Mouse (Mus musculus) adrenal gland, adult 2 months (tissue): ENCODE data around the gene 4930539E08Rik. TPM values are rescaled to one million over a fixed set of nuclear protein-coding genes. Genes with fewer than 3 reads are reported as not detected.

Source experiments
- DNase-seq: peaks from one replicate; pipeline ENCODE4 v3.0.0; 2021
- long read RNA-seq: library from polyadenylated mRNA; stranded (forward); transcript quantifications from one replicate; pipeline ENCODE4 v2.0.0, GENCODE M21; 2021
- polyA plus RNA-seq: library from polyadenylated mRNA; depleted of rRNA; stranded (reverse); fragments of >200 nt; gene quantifications from 2 replicates; pipeline ENCODE4 v1.2.3, GENCODE M21; 2012; rRNA removed
- total RNA-seq, 2 experiments: library from RNA; stranded (reverse); gene quantifications; 2 replicates each; pipeline ENCODE4 v1.2.3; 2021

Gene 4930539E08Rik
- total RNA-seq (not detected), polyA plus RNA-seq (0.03 TPM in 1 of 2 replicates, not detected in the other)
- long read RNA-seq: 0 reads

DNA sequence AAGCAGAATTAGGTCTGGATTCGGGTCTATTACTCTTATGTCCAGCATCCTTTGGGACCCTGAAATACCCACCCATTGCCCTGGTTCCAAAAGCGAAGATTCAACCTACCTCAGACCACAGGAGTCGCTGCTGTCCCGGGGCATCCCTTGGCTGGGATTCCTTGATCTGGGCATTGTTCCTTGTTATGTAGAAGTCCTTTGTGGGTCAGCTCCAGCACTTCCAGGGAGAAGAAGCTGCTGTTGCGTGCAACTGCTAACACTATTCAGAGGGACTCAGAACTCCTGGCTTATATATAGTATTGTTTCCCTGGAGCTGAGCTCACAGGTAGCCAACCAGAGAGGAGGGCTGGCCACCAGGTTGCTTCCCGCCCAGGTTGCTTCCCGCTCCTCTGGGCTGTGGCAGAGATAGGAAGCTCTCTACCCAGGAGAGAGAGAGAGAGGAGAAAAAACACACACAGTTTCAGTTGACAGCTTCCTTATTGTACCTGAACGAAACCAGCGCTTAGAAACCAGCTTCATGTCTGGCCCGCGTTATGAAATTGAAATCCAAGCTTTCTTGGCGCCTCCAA is at the start of gene 4930539E08Rik:
TSS of gene 4930539E08Rik (minus strand) at position 265 of the 569 bp plus-strand sequence.
- DNase-seq: no peak

DNA sequence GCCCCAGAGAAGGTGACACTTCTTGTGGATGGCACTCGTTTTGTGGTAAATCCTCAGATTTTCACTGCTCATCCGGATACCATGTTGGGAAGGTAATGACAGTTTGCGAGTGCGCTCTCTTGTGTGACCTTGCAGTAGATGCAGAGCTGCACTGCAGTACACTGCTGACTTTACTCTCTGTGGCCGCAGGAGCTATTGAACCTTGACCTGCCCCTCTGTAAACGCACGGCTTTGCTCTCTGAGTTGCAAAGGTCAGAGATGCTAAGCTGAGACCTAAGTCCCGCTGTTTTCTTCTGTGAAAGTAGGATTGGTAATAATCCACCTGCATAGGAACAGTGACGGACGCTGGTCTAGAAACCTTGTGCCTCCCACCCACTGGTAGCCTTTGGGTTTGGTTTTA is 46.5 kb upstream of the 4930539E08Rik start:
- no peak for DNase-seq

DNA sequence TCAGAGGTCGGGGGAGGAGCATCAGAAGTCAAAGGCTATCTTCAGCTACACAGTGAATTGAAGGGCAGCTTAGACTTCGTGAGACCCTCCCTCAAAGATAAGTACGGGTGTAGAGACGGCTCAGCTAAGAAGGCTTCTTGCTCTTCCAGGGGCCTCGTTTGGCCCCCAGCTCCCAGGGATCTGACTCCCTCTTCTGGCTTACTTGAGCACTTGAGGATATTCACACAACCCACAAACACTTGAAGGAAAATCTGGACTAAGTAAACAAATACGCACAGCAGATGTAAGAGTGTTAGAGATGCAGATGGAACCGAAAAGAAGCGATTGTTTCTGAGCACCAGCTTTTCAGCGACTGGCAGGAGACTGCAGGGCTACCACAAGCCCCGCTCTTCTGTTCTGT is 45.5 kb upstream of the 4930539E08Rik start:
- DNase-seq: no peak

DNA sequence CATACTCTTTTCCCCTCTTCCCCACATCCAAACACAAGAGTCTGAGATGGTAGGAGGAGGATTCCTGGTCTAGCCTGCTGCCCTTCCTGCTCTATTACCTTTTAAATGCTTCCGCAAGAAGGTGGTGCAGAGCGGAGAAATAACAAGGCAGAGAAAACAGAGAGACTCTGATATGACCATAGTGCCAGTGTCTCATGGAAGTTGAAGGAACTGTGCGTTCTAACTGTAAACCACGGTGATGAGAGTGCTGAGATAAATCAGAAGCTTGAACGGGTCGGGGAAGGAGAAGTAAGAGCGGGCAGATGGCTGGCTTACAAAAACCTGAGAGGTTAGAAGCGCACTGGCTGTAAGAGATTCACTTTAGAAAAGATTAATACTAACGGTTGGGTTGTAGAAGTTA is 39.3 kb upstream of the 4930539E08Rik start:
- no peak for DNase-seq

DNA sequence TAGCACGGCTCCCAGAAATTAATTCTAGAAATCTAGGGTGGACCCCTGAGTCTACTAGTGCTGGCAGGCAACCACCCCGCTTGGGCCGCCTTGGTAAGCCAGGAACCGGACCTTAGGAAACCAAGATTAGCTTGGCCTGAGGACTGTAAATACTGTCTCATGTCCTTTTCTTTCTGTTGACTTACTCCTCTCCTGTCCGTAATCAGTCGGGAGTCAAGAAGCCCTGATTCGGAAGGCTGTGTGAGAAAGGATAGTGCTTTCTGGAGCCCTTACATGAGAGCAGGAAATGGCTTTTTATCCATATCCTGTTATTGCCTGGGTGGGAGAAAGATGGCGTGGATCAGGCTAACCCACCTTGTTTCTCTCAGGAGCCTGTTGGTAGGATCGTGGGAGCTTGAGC is 38.1 kb upstream of the 4930539E08Rik start:
- peak; percentile 27 for DNase-seq

DNA sequence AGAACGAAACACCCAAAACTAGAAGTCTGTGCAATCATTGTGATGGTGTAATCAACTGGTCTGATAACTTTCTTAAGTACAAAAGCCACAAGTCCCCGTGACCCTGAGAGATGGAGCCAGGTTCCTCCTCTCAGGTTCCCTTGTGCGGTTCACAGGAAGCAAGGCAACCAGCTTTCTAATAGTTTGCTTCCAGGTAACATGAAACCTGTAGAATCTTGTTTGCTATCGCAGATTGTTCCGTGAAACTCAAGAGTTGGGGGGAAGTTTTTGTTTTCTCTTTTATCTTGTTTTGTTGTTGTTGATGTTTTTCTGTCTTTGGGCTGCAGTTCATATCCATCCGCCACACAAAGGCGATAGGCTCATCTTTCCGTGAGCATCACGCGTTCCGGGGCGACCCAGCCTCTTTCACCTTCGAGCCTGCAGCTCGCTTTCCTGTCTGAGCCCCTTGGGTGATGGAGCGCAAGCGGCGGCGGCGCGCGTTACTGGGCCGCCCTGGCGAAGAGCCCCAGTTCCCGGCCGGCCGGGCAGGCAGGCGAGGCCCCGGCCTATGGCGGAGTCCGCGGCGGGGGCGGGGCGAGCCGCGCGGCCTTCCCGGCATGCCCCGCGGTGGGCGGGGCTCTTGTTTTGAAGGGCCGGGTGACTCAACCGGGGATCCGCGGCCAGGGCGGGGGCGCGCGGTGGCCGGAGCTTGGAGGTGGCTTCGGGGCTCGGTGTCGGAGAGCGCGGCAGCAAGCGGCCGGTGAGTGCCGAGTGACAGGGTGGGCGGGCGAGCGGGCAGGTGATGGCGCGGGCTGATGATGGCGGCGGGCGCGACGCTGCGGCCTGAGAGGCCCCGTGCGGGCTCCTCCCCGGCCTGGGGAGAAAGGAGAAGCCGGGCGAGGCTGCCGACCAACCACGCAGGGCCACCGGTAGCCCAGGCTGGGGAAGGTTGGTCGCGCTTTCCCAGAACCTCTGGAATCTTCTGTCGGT is 37.0 kb upstream of the 4930539E08Rik start, which contains the start of gene Kctd20:
TSS of gene Kctd20 (plus strand) at position 120 of the 969 bp plus-strand sequence.
- peak; percentile 97 for DNase-seq

DNA sequence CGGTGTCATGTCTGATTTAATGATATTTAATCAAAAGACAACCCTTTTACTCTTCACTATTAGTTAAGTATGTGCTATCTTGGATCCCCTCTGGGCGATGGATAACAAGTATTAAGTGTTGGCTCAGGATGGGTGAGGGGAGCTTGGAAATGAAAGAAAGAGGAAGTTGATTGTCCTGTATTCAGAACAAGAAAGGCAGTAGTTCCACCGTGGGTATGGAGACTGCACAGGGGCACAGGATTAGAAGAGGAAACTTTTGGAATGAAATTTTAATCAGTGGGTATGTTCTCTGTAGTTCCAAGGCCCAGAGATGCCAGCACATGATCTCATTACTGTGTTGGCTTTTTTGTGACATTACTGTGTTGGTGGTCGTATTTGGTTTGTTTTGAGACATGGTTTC is 35.6 kb upstream of the 4930539E08Rik start:
- no peak for DNase-seq

DNA sequence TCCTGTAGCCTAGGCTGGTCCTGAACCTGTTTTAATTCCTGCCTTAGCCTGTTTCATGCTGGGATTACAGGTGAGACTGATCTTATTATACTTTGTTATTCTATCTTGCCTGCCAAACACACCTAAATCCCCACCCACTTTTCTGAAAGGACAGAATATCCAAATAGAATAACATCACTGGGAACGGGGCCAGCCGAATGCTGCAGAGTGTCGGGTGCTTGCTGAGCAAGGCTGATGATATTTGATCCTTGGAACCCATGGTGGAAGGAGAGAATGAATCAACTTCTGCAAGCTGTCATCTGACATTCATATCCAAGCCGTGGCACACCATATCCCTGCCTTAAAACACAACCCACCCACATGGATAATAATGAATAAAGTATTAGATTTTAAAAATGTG is 33.5 kb upstream of the 4930539E08Rik start:
- peak; percentile 70 for DNase-seq

DNA sequence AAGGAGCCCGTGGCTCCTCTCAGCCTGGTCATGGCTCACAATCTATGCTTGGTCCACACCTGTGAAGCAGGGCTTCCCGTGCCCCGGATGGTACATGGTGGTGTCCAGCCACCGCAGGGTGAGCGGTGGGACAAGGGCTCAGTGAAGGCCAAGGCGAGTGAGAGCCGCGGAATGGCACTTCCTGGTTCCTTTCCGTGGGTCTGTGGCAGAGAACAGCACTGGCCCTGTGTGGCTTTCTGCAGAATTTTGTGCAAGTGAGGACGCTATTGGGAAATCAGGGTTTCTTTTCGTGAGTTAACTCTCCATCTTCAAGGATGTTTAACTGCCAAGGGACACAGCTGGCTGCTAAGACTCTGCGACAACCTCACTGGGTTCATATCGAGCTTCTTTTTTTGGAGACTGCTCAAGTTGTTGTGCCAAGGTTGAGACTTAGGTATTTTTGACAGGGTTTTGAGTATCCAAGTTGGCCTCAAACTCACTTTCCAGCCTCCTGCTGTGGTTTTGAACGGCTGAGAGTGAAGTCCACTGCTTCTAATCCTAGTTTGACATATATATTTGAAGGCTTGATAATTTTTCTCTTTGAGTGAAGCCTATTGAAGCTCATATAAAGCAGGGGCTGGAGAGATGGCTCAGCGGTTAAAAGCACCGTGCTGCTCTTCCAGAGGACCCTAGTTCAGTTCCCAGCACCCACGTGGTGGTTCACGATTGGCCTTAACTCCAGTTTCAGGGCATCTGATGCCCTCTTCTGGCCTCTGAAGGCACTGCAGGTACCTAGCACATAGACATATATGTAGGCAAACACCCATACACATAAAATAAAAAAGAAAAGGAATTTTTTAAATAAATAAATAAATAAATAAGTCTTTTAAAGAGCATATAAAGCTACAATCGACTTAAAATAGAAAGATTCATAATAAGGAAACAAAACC is 32.2 kb upstream of the 4930539E08Rik start:
- no peak for DNase-seq

DNA sequence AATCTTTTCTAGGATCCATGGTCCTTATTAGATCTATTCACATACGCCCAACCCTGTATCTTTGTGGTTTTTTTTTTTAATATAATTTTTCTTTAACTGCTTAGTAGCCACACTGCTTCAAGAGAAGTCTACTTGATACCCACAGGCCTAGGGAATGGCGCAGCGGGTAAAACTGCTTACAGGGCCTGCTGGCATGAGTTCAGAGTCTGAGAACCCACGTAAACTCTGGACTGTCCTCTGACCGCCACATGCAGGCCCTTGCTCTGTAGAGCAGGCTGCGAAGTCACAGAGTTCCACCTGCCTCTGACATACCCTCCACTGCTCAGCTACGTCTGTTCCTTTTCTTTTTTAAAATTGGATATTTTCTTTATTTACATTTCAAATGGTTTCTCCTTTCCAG is 29.4 kb upstream of the 4930539E08Rik start:
- no peak for DNase-seq

DNA sequence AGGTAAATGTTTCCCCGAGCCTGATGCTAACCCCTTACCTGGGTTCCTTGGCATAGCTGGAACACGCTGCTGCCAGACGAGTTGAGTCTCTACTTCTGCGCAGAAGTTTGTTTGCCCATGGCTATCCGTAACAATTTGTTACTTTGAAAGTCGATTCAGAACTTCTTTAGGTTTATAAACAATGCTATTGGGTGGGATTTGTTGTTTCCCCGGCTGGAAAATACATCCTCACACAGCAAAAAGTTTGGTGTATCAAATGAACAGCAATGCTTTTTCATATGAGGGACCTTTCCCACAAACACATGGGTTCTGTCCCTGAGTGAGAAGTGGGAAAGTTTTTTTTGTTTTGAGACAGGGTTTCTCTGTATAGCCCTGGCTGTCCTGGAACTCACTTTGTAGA is 28.6 kb upstream of the 4930539E08Rik start, which contains the start of gene Pxt1:
TSS of gene Pxt1 (minus strand) at position 101 of the 400 bp plus-strand sequence.
- no peak for DNase-seq

DNA sequence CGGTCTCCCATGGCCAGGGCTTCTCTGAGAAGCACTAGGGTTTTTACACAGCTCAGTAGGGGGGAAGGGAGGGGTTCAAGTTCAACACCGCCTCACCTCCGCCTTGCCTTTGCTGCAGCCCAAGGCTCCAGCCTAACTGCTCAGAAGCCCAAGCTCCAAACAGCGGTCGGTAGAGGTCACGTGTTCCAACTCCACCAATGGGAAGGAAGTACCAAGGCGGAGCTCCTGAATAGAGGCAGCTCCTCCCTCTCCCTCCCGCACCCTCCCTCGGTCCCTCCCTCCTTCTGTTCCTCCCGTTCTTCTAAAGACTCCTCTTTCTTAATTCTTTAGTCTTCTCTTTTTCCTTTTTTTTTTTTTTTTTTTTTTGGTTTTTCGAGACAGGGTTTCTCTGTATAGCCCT is 27.0 kb upstream of the 4930539E08Rik start:
- no peak for DNase-seq

DNA sequence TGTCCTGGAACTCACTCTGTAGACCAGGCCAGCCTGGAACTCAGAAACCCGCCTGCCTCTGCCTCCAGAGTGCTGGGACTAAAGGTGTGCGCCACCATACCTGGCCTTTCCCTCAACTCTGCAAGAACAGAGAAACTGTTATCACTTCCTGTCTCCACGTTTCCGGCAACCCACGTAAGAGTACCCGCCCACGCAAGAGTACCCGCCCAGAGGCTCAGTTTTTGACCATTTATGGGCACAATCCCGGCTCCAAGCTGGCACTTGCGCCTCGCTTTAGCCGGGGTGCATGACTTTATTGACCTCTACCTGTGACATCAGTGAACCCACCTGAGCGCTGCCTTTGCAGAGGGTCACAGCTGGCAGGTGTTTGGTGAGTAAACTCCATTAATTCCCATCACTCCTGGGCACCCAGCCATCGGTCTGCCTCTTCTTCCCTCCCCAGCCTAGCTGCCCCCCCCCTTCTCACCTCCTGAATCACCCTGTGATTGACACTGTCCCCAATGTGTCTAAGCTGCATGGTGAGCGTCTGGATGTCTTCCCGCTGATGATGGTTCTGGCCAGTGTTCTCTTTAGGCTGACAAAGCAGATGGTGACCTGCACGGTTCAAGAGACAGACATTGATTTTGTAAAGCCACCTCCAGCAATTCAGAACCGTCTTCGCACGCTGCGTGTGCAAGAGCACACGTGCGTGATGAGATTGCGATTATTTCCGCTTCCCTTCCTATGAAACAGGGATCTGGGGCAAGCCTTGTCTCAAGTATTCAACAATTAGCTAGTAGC is 25.8 kb upstream of the 4930539E08Rik start:
- DNase-seq: no peak

DNA sequence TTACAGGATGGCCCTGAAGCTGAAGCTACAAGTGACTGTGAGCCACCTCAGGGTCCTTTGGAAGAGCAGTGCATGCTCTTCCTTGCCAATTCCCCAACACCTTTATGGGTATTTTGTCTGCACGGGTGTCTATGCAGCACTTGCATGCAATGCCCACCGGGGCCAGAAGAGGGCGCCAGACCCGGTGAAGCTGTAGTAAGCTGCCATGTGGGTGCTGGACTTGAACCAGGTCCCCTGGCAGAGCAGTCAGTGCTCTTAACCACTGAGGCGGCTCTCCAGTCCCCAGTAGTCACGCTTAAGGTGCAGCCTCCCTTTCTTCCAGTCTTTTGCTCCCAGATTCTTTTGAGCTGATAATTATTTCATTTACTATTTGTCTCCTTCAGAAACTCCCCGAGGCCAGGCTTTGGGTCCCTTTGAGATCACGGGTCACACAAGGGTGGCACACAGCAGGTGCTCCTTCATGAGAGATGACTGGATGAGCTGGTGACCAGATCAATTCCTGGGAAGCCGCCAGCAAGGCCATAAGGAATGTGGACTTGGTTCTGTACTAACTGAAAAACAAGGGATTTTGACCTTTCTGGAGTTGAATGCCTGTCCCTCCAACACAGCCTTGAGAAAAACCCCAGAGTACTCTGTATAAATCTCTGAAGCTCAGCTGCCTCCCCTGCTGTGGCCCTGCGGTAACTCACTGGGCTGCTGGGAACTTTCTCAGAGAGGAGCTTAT is 21.7 kb upstream of the 4930539E08Rik start:
- peak; percentile 35 for DNase-seq

DNA sequence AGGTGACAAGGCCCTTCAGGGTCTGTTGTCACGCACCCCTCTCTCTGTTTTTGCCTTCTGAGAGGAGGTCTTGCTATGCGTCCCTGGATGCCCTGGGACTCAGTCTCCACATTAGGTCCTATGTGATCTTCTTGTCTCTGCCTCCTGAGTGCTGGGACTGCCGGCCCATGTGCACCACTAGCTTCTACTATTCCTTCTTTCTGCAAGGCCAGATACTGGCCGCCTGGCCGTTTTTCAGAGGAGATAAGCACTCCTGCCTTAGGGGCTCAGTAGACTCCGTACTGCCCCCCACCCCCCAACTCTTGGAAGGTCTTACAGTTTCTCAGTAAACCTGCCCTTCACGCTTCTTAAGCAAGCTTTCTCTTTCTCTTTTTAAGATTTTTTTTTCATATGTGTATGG is 21.0 kb upstream of the 4930539E08Rik start:
- no peak for DNase-seq

DNA sequence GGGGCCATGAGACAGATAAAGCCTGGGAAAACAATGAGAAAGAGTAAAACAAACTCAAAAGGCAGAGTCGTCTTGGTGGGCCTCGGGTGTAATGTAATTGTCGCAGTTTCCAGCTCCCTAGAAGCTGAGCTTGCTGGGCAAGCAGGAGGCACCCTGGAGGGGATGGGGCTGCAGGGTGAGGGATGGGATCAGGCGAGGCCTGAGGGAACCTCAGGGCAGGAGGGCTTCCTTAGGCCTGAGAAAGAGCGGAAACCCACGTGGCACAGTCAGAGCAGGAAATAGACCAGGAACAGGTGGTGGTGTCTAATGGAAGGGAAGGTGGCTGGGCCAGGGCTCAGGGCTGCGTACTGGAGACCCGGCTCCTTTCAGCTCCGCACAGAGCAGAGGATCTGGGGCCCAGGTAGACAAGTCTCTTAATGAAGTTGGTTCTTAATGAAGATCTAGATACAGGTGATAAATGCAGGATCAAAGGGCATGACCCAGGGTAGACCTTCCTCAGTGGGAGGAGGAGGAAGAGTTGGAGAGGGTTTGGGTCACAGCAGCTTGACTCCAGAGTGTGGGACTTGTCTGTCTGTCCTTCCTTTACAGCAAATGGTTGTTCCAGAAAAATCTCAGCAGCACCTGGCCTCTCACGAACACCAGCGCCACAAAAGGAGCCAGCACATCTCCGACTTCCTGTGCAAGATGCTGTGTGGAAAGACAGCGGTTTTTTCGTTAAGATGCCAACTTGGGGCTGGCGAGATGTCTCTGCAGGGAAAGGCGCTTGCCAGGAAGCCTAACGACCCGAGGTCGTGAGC is 19.2 kb upstream of the 4930539E08Rik start:
- no peak for DNase-seq

DNA sequence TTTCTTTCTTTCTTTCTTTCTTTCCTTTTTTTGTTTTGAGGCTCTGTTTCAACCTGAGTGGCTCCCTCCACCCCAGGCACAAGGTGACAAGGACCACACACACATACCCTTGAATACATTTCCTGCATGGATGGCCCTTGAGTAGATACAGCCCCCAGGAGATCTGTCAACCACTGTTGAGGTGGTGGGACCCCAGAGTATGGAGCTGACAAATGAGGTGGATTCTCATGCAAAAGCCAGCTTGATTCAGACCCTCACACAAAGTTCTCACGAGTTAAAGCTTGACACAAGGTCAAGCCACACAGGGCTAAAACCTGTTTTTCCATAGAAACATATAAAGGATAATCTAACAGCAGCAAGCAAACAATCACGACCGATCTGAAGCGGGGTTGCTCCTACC is 17.1 kb upstream of the 4930539E08Rik start:
- DNase-seq: no peak

DNA sequence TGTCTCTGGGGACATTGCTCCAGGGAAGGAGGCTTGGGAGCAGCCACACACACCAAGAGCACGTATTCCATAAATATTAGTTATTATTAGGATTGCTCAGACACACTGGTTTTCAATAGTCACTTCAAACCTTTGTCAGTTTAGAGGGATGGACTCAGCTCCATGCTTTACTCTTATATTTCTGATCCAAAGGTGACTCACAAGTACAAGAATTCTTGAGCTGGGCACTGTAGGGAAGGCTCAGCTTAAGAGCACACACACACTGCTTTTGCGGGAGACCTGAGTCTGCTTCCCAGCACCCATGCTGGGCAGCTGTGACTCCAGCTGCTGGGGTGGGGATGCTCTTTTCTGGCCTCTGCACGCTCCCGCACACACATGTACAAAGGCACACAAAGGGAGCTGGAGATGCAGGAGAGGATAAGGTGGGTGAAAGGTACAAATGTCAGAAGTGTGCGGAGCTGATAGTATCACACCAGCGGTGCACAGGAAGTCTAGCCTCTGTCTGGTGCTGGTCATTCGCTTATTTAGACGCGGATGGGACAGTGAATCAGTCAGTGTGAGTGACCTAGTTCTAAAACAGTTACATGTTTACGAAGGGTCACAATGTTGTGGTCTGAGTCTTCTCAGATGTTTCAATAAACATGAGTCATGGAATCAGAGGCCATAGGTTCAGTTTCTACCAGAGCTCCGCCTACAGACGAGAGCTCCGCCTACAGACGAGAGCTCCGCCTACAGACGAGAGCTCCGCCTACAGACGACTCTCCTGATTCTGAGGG is 16.5 kb upstream of the 4930539E08Rik start:
- DNase-seq: peak; percentile 33
